Mouse (Mus musculus): ENCODE data around the gene St8sia4.

St8sia4 gene

GRCm38 (mm10) chr1:95667435-95668252, at the start of gene St8sia4:
TSS of gene St8sia4 (minus strand) at chr1:95667571.
- no peak for DNase-seq (ENCODE audit: low spot score)

- DNase-seq (ENCODE audit: low spot score), result no peak
These were observed 41.8 kb upstream of the St8sia4 start for GRCm38 (mm10) chr1:95709181-95709580.

- DNase-seq (ENCODE audit: low spot score), result no peak
These were observed 32.5 kb upstream of the St8sia4 start for GRCm38 (mm10) chr1:95699903-95700302.

- DNase-seq (ENCODE audit: low spot score), result no peak
These were observed 6.7 kb upstream of the St8sia4 start for GRCm38 (mm10) chr1:95674052-95674451.

GRCm38 (mm10) chr1:95668253-95668805, 958 bp upstream of the St8sia4 start:
- DNase-seq (ENCODE audit: low spot score), result no peak

- DNase-seq (ENCODE audit: low spot score), result no peak
These were observed 640 bp downstream of the St8sia4 start for GRCm38 (mm10) chr1:95666541-95667320.

GRCm38 (mm10) chr1:95665951-95666484, 1.4 kb downstream of the St8sia4 start:
- no peak for DNase-seq (ENCODE audit: low spot score)

- DNase-seq (ENCODE audit: low spot score), result no peak
These were observed 2.2 kb downstream of the St8sia4 start for GRCm38 (mm10) chr1:95664969-95665702.

- no peak for DNase-seq (ENCODE audit: low spot score)
These were observed 3.0 kb downstream of the St8sia4 start for GRCm38 (mm10) chr1:95664321-95664825.

- DNase-seq (ENCODE audit: low spot score), result no peak
These were observed 10.2 kb downstream of the St8sia4 start for GRCm38 (mm10) chr1:95657051-95657668.

- DNase-seq (ENCODE audit: low spot score), result no peak
These were observed 11.8 kb downstream of the St8sia4 start for GRCm38 (mm10) chr1:95655564-95655963.

- DNase-seq (ENCODE audit: low spot score), result no peak
These were observed 13.9 kb downstream of the St8sia4 start for GRCm38 (mm10) chr1:95653445-95653844.

- DNase-seq (ENCODE audit: low spot score), result no peak
These were observed 23.1 kb downstream of the St8sia4 start for GRCm38 (mm10) chr1:95644292-95644691.

GRCm38 (mm10) chr1:95639001-95639400, 28.4 kb downstream of the St8sia4 start:
- DNase-seq (ENCODE audit: low spot score), result no peak

GRCm38 (mm10) chr1:95624376-95624775, 43.0 kb downstream of the St8sia4 start:
- DNase-seq (ENCODE audit: low spot score), result no peak

GRCm38 (mm10) chr1:95618647-95619046, 48.7 kb downstream of the St8sia4 start:
- no peak for DNase-seq (ENCODE audit: low spot score)

GRCm38 (mm10) chr1:95618125-95618524, 49.2 kb downstream of the St8sia4 start:
- no peak for DNase-seq (ENCODE audit: low spot score)

GRCm38 (mm10) chr1:95610017-95610416, 57.4 kb downstream of the St8sia4 start:
- no peak for DNase-seq (ENCODE audit: low spot score)

GRCm38 (mm10) chr1:95609045-95609444, 58.3 kb downstream of the St8sia4 start:
- DNase-seq (ENCODE audit: low spot score), result no peak

GRCm38 (mm10) chr1:95605458-95605857, 61.9 kb downstream of the St8sia4 start:
- DNase-seq (ENCODE audit: low spot score), result no peak

- DNase-seq (ENCODE audit: low spot score), result no peak
These were observed 69.3 kb downstream of the St8sia4 start for GRCm38 (mm10) chr1:95598108-95598507.
